ENCODE assay signal across 14 mouse cellular contexts in the genomic region with DNA sequence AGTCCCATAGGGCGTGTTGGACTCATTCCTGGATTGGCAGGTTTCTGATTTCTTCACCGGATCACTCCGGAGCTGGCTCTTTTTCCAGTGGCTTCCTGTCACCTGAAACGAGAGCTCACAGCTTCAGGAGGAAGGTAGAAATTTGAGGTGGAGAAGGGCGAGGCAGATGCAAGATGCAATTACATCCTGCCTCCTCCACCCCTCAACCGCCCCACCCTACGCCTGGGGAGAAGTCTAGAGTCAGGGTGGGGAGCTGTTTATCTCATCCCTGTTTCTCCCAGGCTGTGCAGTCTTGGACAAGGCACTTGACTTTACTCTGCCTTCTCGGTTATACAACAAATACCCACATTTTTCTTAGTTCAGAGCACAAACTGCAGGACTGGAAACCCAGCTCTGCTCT.
DNase-seq lines count a peak whose midpoint lies in the region; ATAC-seq and TF ChIP-seq lines count a peak whose summit lies in the region.
"Had no signal": no experiment of that assay in that cellular context is flagged by ENCODE, and none has a peak within 500 bp of the region (broad histone marks: within the 10 kb centered on the region; RNA-seq: fewer than 3 reads in every experiment).

No protein-coding gene starts in this region.

- 65% methylated on average over 8 of the region's 8 CpGs for WGBS in embryonic facial prominence, embryonic 12.5 days
- 78% methylated on average over 8 of the region's 8 CpGs for WGBS in embryonic facial prominence, embryonic 10.5 days
- WGBS in intestine, embryonic 16.5 days = 58% methylated on average over 8 of the region's 8 CpGs
- WGBS in kidney, embryonic 15.5 days = 62% methylated on average over 8 of the region's 8 CpGs

- TF ChIP-seq CTCF in layer of hippocampus, adult 2 months (conservative IDR thresholded peaks at IDR 0.05) = no peak

- no peak overlapping the region for H3K4me2 ChIP-seq in embryonic facial prominence, embryonic 12.5 days (replicated peaks)
- no peak overlapping the region for H3K4me2 ChIP-seq in intestine, embryonic 16.5 days (ENCODE audit: low read depth, low read length)
- no peak overlapping the region for H3K4me2 ChIP-seq in kidney, embryonic 15.5 days
- H3K4me2 ChIP-seq: forebrain, embryonic 12.5 days; neural tube, embryonic 15.5 days had no signal

- H3K36me3 ChIP-seq in embryonic facial prominence, embryonic 12.5 days = no peaks in the 10 kb centered on the region
- no peaks in the 10 kb centered on the region for H3K36me3 ChIP-seq in embryonic facial prominence, embryonic 10.5 days (replicated peaks)
- no peaks in the 10 kb centered on the region for H3K36me3 ChIP-seq in intestine, embryonic 16.5 days (ENCODE audit: control insufficient read depth, insufficient read depth, low read length)
- no peaks in the 10 kb centered on the region for H3K36me3 ChIP-seq in kidney, embryonic 15.5 days
- H3K36me3 ChIP-seq: forebrain, embryonic 12.5 days; neural tube, embryonic 15.5 days had no signal

- H3K4me1 ChIP-seq in embryonic facial prominence, embryonic 12.5 days = peaks cover 25% of the 10 kb centered on the region
- H3K4me1 ChIP-seq in embryonic facial prominence, embryonic 10.5 days = peaks cover 32% of the 10 kb centered on the region
- peaks cover 17% of the 10 kb centered on the region for H3K4me1 ChIP-seq in intestine, embryonic 16.5 days (ENCODE audit: control insufficient read depth, insufficient read depth, low read length)
- peaks cover 30% of the 10 kb centered on the region for H3K4me1 ChIP-seq in kidney, embryonic 15.5 days

- ATAC-seq in embryonic facial prominence, embryonic 12.5 days (ENCODE audit: insufficient number of reproducible peaks, insufficient read depth, low FRiP score, low TSS enrichment) = no peak
- ATAC-seq in intestine, embryonic 16.5 days = peak; percentile 57
- ATAC-seq in kidney, embryonic 15.5 days (replicated peaks; ENCODE audit: low FRiP score) = no peak
- ATAC-seq: hindbrain, postnatal 0 days had no signal

- no peaks in the 10 kb centered on the region for H3K9me3 ChIP-seq in embryonic facial prominence, embryonic 12.5 days
- H3K9me3 ChIP-seq in embryonic facial prominence, embryonic 10.5 days = no peaks in the 10 kb centered on the region
- H3K9me3 ChIP-seq in intestine, embryonic 16.5 days (ENCODE audit: control insufficient read depth, low read length) = no peaks in the 10 kb centered on the region
- H3K9me3 ChIP-seq in kidney, embryonic 15.5 days (replicated peaks) = no peaks in the 10 kb centered on the region
- H3K9me3 ChIP-seq: forebrain, embryonic 12.5 days; neural tube, embryonic 15.5 days had no signal

- H3K4me3 ChIP-seq in embryonic facial prominence, embryonic 12.5 days = no peak overlapping the region
- no peak overlapping the region for H3K4me3 ChIP-seq in embryonic facial prominence, embryonic 10.5 days
- no peak overlapping the region for H3K4me3 ChIP-seq in intestine, embryonic 16.5 days (ENCODE audit: low read length)
- H3K4me3 ChIP-seq in layer of hippocampus, adult 2 months = no peak overlapping the region
- H3K4me3 ChIP-seq in kidney, embryonic 15.5 days (replicated peaks) = no peak overlapping the region
- H3K4me3 ChIP-seq: forebrain, embryonic 12.5 days; neural tube, embryonic 15.5 days had no signal

- peak overlapping the region; percentile 36; the same call in 1 of the 2 replicates for H3K27ac ChIP-seq in embryonic facial prominence, embryonic 12.5 days
- no peak overlapping the region for H3K27ac ChIP-seq in embryonic facial prominence, embryonic 10.5 days (replicated peaks)
- H3K27ac ChIP-seq in intestine, embryonic 16.5 days (ENCODE audit: low read length) = no peak overlapping the region
- no peak overlapping the region for H3K27ac ChIP-seq in layer of hippocampus, adult 2 months
- H3K27ac ChIP-seq in kidney, embryonic 15.5 days = no peak overlapping the region
- H3K27ac ChIP-seq: forebrain, embryonic 12.5 days; hindbrain, postnatal 0 days; kidney, postnatal 0 days; neural tube, embryonic 15.5 days had no signal

- no peaks in the 10 kb centered on the region for H3K27me3 ChIP-seq in embryonic facial prominence, embryonic 12.5 days
- H3K27me3 ChIP-seq in embryonic facial prominence, embryonic 10.5 days (replicated peaks; ENCODE audit: low read depth, poor library complexity, severe bottlenecking) = peaks cover 7% of the 10 kb centered on the region; the same call in 1 of the 2 replicates
- no peaks in the 10 kb centered on the region for H3K27me3 ChIP-seq in intestine, embryonic 16.5 days (replicated peaks; ENCODE audit: control insufficient read depth, insufficient read depth, low read length)
- H3K27me3 ChIP-seq in kidney, embryonic 15.5 days = no peaks in the 10 kb centered on the region
- H3K27me3 ChIP-seq: forebrain, embryonic 12.5 days; neural tube, embryonic 15.5 days had no signal

- no peak overlapping the region for H3K9ac ChIP-seq in embryonic facial prominence, embryonic 12.5 days
- no peak overlapping the region for H3K9ac ChIP-seq in intestine, embryonic 16.5 days (ENCODE audit: low read depth, low read length)
- no peak overlapping the region for H3K9ac ChIP-seq in kidney, embryonic 15.5 days
- H3K9ac ChIP-seq: forebrain, embryonic 12.5 days; neural tube, embryonic 15.5 days had no signal

- DNase-seq in embryonic facial prominence, embryonic 10.5 days (ENCODE audit: low spot score) = no peak
- peak; percentile 24 for DNase-seq in lung, postnatal 36 days
- DNase-seq in lung, postnatal 25 days (ENCODE audit: low spot score) = no peak
- peak; percentile 60 to 70 for DNase-seq in spleen, postnatal 36 days (ENCODE audit: low spot score in 2 of 2)
- DNase-seq in layer of hippocampus, adult 2 months (ENCODE audit: low spot score in 2 of 2) = no peak
- DNase-seq: cerebellum, adult 2 months; right cerebral cortex, postnatal 25 days had no signal

Comparison
In these comparisons a context has a peak if more than half of its experiments do, and no peak if none do; other contexts are left out.
1. DNase-seq: peak in lung, postnatal 36 days (single experiment) and spleen, postnatal 36 days (2 of 2); none in embryonic facial prominence, embryonic 10.5 days (single experiment), lung, postnatal 25 days (single experiment) and layer of hippocampus, adult 2 months (0 of 2).